Mouse (Mus musculus) right cerebral cortex, adult 2 months (tissue): ENCODE results near the gene Pttg1ip.

Experiments used
- DNase-seq, 2 experiments: peaks; one replicate each; pipeline ENCODE4 v3.0.0; 2021 to 2022; ENCODE audit warnings: low spot score in 2 of 2

Pttg1ip gene

DNA sequence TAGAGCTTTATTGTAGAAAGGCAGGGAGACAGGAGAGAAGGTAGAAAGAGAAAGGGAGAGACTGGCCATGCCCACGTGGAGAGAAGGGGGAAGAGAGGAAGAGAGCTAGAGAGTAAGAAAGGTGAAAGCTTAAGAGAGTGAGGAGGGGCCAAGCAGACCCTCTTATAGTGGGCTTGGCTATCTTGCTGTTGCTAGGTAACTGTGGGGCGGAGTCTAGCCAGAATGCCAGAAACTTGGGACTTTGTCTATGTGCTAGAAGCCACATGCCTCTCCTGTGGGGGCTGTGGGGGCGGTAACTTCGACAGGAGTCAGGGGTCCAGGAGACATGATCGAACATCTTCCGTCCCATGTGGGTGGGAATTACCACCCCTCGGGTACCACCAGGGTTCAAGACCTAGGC is 12.0 kb upstream of the Pttg1ip start:
- no peak for DNase-seq

DNA sequence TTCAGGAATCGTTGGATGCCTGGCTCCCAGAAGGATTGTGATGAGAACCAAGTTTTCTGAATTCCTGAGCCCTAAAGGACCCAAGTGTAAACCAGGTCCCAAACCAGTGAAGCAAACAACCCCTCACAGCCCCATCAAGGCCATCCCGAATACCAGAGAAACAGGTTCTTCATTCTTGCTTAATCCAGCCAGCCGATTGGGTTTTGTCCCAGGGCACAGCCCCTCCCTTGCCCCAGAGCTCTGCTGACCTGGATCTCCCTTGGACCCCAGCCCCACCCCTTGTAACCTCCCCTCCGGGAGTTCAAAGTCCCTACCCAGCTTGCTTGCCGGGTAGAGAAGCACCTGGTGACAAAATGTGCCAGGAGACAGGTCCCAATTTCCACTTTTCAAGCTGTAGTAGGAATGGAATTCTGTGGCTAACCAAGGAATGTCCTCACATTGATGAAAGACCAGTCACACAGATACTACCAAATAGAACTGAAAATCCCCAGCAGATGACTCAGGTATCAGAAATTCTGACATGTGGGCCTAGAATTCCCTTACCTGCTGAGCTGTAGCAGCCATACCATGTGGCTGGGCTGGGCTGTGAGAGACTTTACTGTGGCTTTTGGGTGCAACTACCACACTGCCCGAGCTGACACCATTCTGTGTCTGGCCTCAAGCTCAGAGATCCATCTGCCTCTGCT is 11.4 kb upstream of the Pttg1ip start:
- DNase-seq: no peak

DNA sequence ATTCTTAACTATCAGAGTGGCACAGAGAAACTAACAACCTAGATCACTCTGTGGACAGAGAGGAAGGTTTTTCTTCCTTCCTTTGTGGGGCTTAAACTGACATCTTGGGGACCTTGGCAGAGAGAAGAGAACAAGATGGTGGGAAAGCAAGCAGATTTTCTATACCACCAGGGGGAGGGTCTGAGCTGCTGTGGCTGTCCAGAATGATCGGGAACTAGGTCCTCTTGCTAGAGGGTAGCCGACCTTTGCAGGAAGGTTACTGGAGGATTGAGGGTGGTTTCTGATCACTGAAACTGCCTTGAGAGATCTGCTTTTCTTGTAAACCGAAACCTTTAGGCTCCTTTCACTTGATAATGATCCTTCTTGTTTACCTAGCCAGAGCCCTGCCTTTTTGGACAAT is 9.3 kb upstream of the Pttg1ip start:
- DNase-seq: no peak

DNA sequence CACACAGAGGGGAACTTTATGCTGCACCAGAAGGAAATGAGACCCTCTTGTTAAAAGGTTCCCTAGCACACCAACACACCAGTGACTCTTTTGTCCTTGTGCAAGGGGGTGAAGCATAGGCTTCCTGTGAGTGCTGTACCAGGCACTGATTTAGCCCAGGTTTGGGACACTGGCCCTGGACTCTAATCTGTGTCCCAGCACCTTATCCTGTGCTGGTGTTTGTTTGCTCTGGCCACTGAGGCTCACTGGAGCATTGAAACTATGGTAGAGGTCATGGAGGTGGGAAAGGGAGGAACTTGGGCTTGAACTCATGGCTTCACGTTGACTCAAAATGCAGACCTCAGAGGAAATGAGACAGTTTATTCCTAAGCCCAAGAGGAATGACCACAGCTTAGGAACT is 8.4 kb upstream of the Pttg1ip start:
- no peak for DNase-seq

DNA sequence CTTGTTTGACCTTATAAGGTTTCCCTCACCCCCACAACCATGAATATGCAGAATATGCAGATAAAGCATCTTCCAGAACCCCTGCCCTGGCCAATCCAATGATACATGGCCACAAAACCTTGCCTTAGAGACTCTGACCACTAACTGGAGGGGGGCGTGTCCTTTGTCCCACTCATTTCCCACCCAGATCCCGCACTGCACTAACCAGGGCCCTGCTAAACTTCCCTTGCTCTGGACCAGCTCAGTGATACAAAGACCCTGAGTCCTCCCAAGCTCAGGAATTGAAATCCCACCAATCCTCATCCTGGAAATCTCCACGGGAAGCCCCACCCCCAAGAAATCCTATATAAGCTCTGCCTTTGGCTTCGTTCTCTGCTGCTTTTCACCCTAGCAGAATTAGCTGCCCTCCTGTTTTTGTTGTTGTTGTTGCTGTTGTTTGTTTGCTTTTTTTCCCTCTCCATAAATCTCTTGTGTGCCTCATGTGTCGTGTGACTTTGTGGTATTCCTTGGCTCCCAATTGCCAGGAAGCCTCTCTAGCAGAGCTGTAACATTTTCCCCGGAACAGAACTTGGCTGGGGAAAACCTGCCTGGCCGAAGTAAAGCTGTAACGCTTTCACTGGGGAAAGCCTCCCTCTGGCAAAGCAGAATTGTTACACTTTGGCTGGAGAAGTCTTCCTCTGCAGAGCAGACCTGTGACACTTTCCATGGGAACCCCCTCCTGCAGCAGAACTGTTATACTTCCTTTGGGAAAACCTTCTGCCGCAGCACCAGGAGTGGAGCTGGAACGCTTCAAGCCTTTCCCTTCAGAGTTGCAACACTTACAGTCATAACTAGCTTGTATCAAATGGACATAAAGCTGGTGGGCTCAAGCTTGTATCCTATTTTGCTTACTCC is 1.2 kb upstream of the Pttg1ip start:
- no peak for DNase-seq

DNA sequence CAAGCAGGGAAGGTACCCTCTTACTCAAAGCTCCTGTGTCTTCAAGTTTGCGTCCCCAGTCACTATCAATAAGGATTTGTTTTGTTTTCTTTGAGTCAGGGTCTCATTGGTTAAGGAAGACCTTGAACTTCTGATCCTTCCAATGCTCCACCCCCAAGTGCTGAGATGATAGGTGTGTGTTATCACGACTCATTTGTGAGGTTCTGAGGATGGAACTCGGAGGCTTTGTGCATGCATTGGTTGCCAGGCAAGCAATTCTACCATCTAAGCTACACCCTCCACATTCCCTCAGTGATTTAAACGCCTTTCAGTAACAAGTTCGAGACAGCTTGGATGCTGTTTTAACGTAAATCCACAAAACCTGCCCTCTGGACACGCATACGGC is 505 bp upstream of the Pttg1ip start:
- DNase-seq: no peak

DNA sequence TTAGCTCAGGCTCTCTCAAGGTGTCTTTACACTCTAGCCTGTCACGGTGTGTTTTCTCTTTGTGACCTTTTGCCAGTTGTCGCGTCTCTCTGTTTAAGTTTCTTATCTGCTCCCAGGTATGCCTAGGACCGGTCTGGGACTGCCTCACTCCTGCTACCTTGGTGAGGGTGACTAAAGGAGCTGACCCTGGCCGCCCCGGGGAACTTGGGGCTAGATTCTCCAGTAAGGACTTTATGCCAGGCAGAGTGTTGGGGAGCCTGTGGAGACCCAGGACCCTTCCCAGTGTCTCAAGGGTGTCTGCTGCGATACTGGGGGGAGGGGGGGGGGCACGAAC is 732 bp downstream of the Pttg1ip start:
- no peak for DNase-seq

DNA sequence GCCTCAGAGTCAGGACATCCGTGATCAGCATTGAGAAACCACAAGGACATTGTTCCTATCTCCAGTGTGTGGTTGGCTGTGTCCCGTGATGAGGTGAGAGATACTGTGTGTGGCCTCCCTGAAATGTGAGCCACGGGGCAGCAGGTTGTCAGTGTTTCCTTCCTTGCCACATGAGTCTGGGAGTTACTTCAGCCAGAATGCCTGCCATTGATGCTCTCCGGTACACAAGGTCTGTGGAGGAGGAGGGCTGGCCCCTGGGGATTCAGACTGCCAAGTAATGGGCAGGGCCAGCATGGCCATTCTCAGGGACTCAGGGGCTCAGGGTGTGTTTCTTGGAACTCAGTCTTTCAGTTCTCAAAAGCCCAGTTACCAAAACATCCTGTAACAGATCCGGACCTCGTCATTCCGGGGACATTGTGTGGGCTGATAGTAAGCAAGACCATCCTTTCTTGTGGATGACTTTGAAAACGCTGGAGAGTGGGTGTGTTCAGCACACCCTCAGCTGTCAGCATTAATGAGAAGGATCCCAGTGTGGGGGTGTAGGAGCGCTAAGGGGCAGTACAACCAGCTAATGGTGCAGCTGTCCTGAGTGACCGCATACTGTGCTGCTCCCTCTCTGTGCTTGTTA is 2.4 kb downstream of the Pttg1ip start:
- DNase-seq: no peak

DNA sequence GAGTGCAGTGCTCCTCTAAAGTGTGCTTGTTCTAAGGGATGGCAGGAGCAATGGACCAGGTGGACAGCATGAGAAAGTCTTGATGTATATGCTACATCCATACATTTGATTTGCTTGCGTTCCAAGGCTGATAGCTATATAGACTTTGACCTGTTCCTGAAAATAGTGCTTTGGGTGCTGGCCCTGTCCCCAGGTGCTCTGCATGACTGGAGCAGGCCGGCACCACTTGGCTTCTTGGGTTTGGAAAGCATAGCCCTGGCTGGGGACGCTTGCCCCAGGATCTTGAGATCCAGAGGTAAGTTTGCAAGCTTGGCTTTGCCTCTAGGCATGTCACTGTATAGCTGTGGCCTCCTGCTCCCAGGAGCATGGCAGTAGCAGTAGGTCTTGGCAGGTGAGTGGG is 5.1 kb downstream of the Pttg1ip start:
- no peak for DNase-seq

DNA sequence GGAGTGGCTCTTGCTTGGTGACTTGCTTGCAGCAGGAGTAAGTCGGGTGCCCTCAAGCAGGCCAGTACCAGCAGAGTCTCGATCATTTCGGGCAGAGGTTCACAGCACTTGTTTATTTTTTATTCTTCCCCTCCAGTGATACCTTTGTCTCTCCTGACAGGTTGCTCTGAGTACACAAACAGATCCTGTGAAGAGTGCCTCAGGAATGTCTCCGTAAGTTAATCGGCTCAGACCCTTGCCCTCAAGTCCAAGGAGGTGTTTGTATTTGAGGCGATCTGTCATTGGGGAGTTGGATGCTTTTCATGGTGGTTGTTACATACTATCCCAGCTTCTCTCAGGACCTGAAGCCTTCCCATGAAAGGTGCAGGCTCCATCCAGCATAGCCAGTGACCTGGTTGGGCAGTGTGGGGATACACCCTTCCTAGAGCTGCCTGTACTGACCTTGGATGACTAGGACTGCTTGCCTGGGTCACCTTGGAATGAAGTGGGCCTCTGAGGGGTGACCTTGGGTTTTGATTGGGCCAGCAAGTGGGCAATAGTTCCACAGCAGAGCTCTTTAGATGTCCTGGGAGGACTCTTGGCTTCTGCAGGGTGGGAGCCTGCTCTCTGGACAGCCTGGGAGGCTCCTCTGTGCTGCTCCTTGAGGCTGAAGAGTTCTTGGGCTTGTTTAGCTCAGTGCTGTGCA is 5.7 kb downstream of the Pttg1ip start:
- DNase-seq: no peak

DNA sequence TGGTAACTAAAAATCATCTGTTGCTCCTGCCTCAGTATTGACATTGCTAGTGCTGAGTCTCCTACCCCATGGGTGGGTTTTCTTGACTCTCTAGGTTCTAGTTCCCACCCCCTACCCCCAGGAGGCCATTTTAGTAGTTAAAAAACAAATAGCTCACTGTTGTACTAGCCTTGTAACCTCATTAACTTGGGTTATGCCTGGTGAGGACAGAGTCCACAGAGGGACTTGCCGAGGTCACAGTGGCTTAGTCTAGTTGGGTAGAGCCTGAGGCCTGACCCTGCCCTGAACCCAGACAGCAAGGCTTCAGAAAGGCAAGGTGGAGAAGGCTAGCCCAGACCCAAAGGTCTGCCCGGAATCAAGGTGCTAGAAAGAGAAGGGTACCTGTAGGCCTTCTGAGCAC is 6.5 kb downstream of the Pttg1ip start:
- DNase-seq: no peak

DNA sequence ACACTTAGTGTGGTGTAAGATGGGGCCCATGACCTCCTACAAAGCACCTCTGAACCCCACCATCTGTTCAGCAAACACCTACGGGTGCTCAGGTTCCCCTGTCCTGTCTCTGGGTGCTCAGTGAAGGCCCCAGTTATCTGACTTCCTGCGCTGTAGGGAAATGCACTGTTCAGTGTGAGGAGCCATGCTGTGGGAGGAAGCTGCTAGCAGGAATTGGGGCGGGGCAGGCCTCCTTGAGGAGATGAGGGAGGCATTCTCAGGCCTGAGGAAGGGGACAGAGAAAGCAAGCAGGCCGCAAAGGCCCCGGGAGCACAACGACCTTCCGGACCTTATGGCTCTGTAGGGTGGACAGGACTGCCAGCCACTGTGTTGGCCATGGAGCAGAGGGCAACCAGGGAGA is 7.6 kb downstream of the Pttg1ip start:
- no peak for DNase-seq

DNA sequence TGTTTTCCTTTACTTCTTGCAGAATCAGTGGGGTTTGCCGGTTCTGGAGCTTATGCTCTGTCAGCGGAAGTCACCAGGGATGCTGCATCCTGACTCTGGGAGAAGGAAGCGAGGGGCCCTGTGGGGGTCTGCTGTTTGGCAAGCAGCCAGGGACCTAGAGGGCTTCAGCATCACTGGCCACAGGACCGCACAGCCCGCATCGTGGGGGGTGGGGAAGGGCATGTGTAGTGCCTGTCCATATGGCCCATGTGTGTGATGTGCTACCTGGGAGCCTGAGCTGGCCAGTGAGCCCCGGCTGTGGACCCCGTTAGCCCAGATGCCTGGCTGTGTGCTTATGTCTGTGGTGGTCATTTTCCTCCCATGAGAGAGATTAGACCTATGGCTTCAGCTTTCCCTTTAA is 8.2 kb downstream of the Pttg1ip start:
- DNase-seq: no peak

DNA sequence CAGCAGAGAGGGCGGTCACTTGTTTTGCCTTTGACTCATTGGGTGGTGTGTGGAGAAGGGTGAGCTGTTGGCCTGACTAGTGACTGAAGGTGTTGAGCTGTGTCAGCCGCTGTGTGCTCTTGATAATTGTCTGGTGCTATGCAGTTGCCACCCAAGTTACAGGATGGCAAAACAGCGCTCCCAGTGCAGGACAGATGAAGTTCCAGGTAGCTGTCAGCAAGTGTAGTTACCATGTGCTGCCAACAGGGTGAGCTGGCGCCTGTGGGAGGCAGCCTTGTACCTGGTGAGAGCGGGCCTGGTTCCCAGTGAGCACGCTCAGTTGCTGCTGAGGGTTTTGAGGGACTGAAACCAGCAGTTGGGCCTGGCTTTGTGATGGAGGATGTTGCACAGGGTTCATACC is 9.3 kb downstream of the Pttg1ip start:
- no peak for DNase-seq

DNA sequence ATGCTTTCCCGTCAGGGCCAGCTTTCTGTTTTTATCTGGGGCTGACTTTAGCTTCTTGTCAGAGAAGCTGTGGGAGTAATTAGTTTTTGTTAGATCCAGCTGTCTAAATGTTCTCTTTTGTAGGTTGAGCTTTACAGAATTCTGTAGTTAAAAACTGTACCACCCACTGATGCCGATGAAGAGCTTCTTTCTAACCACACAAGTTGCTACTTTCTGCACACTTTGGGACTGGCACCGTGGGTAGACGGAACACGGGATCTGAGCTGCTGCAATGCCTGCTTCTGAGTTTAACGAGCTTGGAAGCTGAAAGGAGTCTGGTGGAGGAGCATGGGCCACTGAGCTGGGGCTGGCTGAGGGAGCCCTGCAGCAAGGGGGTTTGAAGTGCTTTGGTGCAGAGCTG is 10.0 kb downstream of the Pttg1ip start:
- DNase-seq: peak; percentile 74 to 78

DNA sequence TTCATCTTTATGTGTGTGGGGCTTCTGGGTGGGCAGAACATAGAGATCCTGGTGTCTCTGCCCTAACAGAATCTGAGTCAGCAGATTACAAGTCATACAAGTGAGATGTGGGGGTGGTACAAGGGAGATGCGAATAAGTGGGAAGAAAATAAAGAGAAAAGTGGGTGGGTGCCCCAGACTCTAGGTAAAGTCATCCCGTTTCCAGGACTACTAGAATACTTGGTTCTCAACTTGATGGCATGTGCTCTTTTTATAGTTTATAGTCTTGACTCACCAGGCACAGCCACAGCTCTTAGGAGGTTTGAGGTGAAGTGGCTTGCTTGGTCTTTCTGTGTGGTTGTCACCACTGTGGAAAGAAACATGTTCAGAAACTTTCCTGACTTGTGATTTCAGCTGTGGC is 14.5 kb downstream of the Pttg1ip start:
- DNase-seq: no peak

DNA sequence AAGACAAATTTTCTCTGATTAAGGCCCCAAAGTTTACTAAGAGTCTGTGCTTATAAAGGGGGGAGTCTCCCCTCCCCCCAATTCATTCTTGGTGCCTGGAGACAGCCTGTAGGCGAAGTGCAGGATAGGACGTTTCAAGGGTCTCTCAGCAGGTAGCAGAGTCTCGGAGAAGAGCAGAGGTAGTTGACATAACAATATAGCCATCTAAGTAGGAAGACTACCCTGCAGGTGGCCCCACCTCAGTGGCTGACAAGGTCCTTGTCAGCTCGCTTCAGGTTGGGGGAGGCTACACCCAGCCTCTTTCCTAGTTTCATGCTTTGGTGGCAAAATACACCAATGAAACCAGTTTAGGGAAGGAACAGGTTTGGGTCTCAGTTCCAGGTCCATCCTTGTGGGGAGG is 21.5 kb downstream of the Pttg1ip start:
- no peak for DNase-seq

DNA sequence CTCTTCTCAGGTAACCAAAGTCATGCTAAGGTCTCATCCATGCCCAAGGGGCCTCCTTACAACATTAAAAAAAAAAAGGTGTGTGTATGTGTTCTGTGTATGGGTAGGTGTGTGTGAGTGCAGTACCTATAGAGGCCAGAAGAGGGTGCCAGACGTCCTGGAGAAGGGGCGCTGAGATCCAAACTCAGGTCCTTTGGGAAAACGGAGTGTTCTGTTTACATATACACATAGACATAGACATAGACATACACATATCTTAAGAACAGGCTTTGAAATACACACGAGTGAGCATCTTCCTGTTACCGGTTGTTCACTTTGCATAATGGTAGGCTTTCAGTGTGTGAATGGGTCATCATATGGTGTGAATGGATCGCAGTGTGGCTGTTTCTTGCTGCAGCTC is 22.6 kb downstream of the Pttg1ip start:
- DNase-seq: no peak

DNA sequence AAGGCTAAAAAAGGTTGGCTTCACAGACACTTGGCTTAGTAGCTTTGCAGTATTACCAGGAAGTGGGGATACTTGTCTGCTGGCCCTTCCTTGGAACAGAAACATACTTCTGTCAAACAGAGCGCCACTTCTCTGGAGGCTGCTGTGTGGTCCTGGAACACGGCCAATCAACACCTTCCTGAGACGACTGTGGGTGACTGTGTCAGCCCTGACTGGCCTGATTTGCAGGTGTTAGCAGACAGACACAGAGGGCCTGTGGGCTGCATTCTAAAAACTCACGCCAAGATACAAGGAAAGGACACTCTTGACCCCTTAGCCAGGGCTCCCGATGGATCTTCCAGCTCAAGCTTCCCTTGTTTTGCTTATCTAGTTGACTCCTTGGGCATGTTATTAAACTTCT is 23.4 kb downstream of the Pttg1ip start:
- DNase-seq: no peak

DNA sequence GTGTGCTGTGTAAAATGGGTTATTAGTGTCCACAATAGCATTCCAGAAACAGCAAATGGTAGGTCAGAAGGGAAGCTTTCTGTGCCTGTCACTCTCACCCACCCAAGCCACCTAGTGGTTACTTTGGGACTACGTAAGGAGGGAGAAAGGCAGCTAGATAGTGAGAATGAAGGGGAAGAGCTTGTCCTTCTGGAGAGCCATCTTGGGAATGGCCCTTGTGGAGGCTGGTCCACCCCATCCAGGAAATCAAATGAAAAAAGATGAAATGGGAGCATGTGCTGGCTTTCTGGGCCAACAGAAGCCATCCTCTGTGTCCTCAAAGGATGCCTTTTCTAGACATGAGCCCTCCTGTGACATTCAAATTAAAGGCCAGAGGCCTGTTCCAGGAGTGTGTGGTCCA is 23.8 kb downstream of the Pttg1ip start:
- DNase-seq: no peak

DNA sequence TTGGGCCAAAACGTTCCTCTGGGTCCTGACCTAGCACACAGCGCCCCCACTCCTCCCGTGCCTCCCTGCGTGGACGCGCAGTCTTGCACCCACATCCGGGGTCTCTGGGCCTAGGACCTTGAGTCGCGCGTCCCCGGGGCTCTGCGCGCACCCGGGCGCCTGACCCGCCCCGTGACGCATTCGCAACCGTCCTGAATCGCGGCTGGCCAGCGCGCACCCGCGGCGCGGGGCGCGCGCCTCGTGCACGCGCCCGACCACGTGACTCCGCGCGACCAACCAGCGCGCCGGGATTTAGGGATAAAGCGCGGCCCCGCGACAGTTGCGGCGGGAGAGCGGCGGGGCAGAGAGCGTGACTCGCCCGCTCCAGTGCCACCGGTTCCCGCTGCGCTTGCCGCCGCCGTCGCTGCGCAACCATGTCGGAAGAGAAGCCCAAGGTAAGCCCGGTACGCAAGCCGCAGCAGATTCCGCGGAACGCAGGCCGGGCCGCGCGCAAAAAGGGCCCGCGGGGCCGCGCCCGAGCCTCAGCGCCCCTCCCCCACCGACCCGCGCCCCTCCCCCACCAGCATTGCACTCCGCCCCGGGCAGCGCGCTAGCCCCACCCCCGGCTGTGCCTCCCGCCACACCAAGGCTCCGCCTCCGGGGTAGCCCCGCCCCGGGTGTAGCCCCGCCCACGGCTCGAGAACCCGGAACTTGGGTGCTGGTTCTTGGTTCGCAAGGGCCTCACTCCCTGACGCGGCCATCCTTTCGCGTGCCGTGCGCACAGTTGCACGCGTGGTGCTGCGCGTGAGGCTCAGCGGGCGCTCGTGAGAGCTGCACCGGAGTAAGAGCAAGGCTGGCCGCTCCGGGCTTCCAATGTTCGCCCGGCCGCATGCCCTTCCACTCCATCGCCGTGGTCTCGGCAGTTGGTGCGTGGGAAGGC is 24.6 kb downstream of the Pttg1ip start, which contains the start of the genes Sumo3 and Gm49325:
Gene Sumo3, plus strand, starts transcription at position 190 of the 919 bp plus-strand sequence.
Gene Gm49325, plus strand, starts transcription at position 290 of the 919 bp plus-strand sequence.
- DNase-seq: peak; percentile 90
